Mouse (Mus musculus) MEL (cell line): ENCODE data around the gene Rpl7a. TPM values are rescaled to one million over a fixed set of nuclear protein-coding genes. Genes with fewer than 3 reads are reported as not detected.

Source experiments
- DNase-seq: peaks from one replicate; pipeline ENCODE4 v3.0.0; 2011; ENCODE audit warnings: low read depth, low spot score
- H3K27ac ChIP-seq: 2 replicates; pipeline ENCODE4 v1.5.1; 2012; ENCODE audit warnings: low read depth, mild to moderate bottlenecking, control low read depth, low read length, moderate library complexity; ENCODE audit not compliant: control insufficient read depth
- H3K27me3 ChIP-seq, 2 experiments: fragments of 150-350 bp in 1 of 2; sonication (generic) in 1 of 2; 2 replicates each; pipeline ENCODE4 v1.6.1; 2012; ENCODE audit warnings: low read length in 2 of 2, mild to moderate bottlenecking in 2 of 2, improper control_type of control experiment in 1 of 2, moderate library complexity in 1 of 2; ENCODE audit not compliant: insufficient read depth in 2 of 2, control insufficient read depth in 1 of 2
- H3K36me3 ChIP-seq, 2 experiments: 2 replicates each; pipeline ENCODE4 v1.6.1; 2012 to 2014; ENCODE audit warnings: low read length in 2 of 2, improper control_type of control experiment in 1 of 2, inconsistent platforms in 1 of 2, mild to moderate bottlenecking in 1 of 2; ENCODE audit not compliant: insufficient read depth in 2 of 2, control insufficient read depth in 1 of 2
- H3K4me1 ChIP-seq, 2 experiments: fragments of 150-350 bp in 1 of 2; sonication (generic) in 1 of 2; 2 replicates each; pipeline ENCODE4 v1.6.1; 2012; ENCODE audit warnings: low read length in 2 of 2, improper control_type of control experiment in 1 of 2, mild to moderate bottlenecking in 1 of 2; ENCODE audit not compliant: insufficient read depth in 2 of 2, control insufficient read depth in 1 of 2
- H3K4me3 ChIP-seq, 2 experiments: fragments of 150-350 bp in 1 of 2; sonication (generic) in 1 of 2; 2 replicates each; pipeline ENCODE4 v1.5.1; 2012; ENCODE audit warnings: low read depth in 2 of 2, low read length in 2 of 2, mild to moderate bottlenecking in 2 of 2, moderate library complexity in 2 of 2, control low read depth in 1 of 2, improper control_type of control experiment in 1 of 2; ENCODE audit not compliant: control insufficient read depth in 1 of 2, insufficient read depth in 1 of 2
- H3K79me2 ChIP-seq: 2 replicates; pipeline ENCODE4 v1.6.1; 2012; ENCODE audit warnings: mild to moderate bottlenecking, low read length, moderate library complexity; ENCODE audit not compliant: control insufficient read depth, poor library complexity, insufficient read depth
- H3K9ac ChIP-seq: 2 replicates; pipeline ENCODE4 v1.6.1; 2012; ENCODE audit warnings: low read depth, mild to moderate bottlenecking, control low read depth, low read length, moderate library complexity; ENCODE audit not compliant: control insufficient read depth, poor library complexity, severe bottlenecking
- H3K9me3 ChIP-seq: fragments of 150-350 bp; sonication (generic); replicated peaks from 2 replicates; pipeline ENCODE4 v1.6.1; 2012; ENCODE audit warnings: mild to moderate bottlenecking, low read length, improper control_type of control experiment, moderate library complexity; ENCODE audit not compliant: insufficient read depth
- BHLHE40 ChIP-seq: IDR thresholded peaks from 2 replicates; pipeline ENCODE4 v1.6.1; 2012; ENCODE audit warnings: low read depth, mild to moderate bottlenecking, inconsistent platforms, low read length, improper control_type of control experiment, borderline replicate concordance
- CHD1 ChIP-seq: IDR thresholded peaks from 2 replicates; pipeline ENCODE4 v1.6.1; 2012; ENCODE audit warnings: low read depth, mild to moderate bottlenecking, inconsistent platforms, low read length, improper control_type of control experiment
- EP300 ChIP-seq, 2 experiments: IDR thresholded peaks; 2 replicates each; pipeline ENCODE4 v1.6.1; 2011; ENCODE audit warnings: improper control_type of control experiment in 2 of 2, low read length in 2 of 2, low read depth in 1 of 2, mild to moderate bottlenecking in 1 of 2
- ETS1 ChIP-seq: IDR thresholded peaks from 2 replicates; pipeline ENCODE4 v1.6.1; 2012; ENCODE audit warnings: low read depth, mild to moderate bottlenecking, inconsistent platforms, low read length, improper control_type of control experiment, moderate library complexity
- GATA1 ChIP-seq: IDR thresholded peaks from 2 replicates; pipeline ENCODE4 v1.6.1; 2011; ENCODE audit warnings: low read depth, low read length, improper control_type of control experiment
- HCFC1 ChIP-seq: IDR thresholded peaks from 2 replicates; pipeline ENCODE4 v1.6.1; 2012; ENCODE audit warnings: low read depth, mild to moderate bottlenecking, inconsistent platforms, low read length, improper control_type of control experiment, moderate library complexity
- JUND ChIP-seq: IDR thresholded peaks from 2 replicates; pipeline ENCODE4 v1.6.1; 2011; ENCODE audit warnings: low read depth, mild to moderate bottlenecking, improper control_type of control experiment, low read length
- KAT2A ChIP-seq: conservative IDR thresholded peaks from 2 replicates; pipeline ENCODE4 v1.6.1; 2012; ENCODE audit warnings: low read depth, low read length, improper control_type of control experiment, inconsistent platforms
- MAX ChIP-seq: IDR thresholded peaks from 2 replicates; pipeline ENCODE4 v1.6.1; 2011; ENCODE audit warnings: low read length, improper control_type of control experiment
- MEF2A ChIP-seq: IDR thresholded peaks from 2 replicates; pipeline ENCODE4 v1.6.1; 2014; ENCODE audit warnings: low read depth, mild to moderate bottlenecking, inconsistent platforms, low read length, improper control_type of control experiment; ENCODE audit not compliant: poor library complexity, insufficient replicate concordance, severe bottlenecking; ENCODE audit errors: extremely low read depth
- MXI1 ChIP-seq: IDR thresholded peaks from 2 replicates; pipeline ENCODE4 v1.6.1; 2011; ENCODE audit warnings: mild to moderate bottlenecking, low read depth, low read length, improper control_type of control experiment
- MYB ChIP-seq: IDR thresholded peaks from 2 replicates; pipeline ENCODE4 v1.6.1; 2011; ENCODE audit warnings: mild to moderate bottlenecking, low read depth, low read length, improper control_type of control experiment
- NELFE ChIP-seq: IDR thresholded peaks from 2 replicates; pipeline ENCODE4 v1.6.1; 2011; ENCODE audit warnings: low read depth, low read length, improper control_type of control experiment
- NRF1 ChIP-seq: IDR thresholded peaks from 2 replicates; pipeline ENCODE4 v1.6.1; 2014; ENCODE audit warnings: low read depth, mild to moderate bottlenecking, inconsistent platforms, low read length, improper control_type of control experiment, moderate library complexity; ENCODE audit not compliant: poor library complexity, insufficient read depth, severe bottlenecking
- POLR2A ChIP-seq, 2 experiments: IDR thresholded peaks; 2 replicates each; pipeline ENCODE4 v1.6.1; 2011 to 2012; ENCODE audit warnings: low read length in 2 of 2, mild to moderate bottlenecking in 2 of 2, control low read depth in 1 of 2, improper control_type of control experiment in 1 of 2, low read depth in 1 of 2, moderate library complexity in 1 of 2; ENCODE audit not compliant: control insufficient read depth in 1 of 2, insufficient read depth in 1 of 2, poor library complexity in 1 of 2
- POLR2AphosphoS2 ChIP-seq: IDR thresholded peaks from 2 replicates; pipeline ENCODE4 v1.6.1; 2011; ENCODE audit warnings: low read length, improper control_type of control experiment
- POLR2AphosphoS5 ChIP-seq: IDR thresholded peaks from 2 replicates; pipeline ENCODE4 v1.6.1; 2012; ENCODE audit warnings: low read depth, borderline replicate concordance, mild to moderate bottlenecking, inconsistent platforms, low read length, moderate library complexity, mixed read lengths
- RAD21 ChIP-seq: IDR thresholded peaks from 2 replicates; pipeline ENCODE4 v1.6.1; 2011; ENCODE audit warnings: mild to moderate bottlenecking, low read depth, low read length, improper control_type of control experiment
- RCOR1 ChIP-seq: IDR thresholded peaks from 2 replicates; pipeline ENCODE4 v1.6.1; 2012; ENCODE audit warnings: low read depth, mild to moderate bottlenecking, inconsistent platforms, low read length, improper control_type of control experiment
- SIN3A ChIP-seq: IDR thresholded peaks from 2 replicates; pipeline ENCODE4 v1.6.1; 2012; ENCODE audit warnings: low read length, improper control_type of control experiment, inconsistent platforms
- SMC3 ChIP-seq: IDR thresholded peaks from 2 replicates; pipeline ENCODE4 v1.6.1; 2011; ENCODE audit warnings: low read depth, low read length, improper control_type of control experiment
- TAL1 ChIP-seq: IDR thresholded peaks from 2 replicates; pipeline ENCODE4 v1.6.1; 2012; ENCODE audit warnings: mild to moderate bottlenecking, inconsistent platforms, low read length, moderate library complexity, mixed read lengths
- TBP ChIP-seq: IDR thresholded peaks from 2 replicates; pipeline ENCODE4 v1.8.0; 2011; ENCODE audit warnings: low read depth, low read length, improper control_type of control experiment
- UBTF ChIP-seq: IDR thresholded peaks from 2 replicates; pipeline ENCODE4 v1.6.1; 2012; ENCODE audit warnings: low read depth, mild to moderate bottlenecking, inconsistent platforms, low read length, improper control_type of control experiment, moderate library complexity, borderline replicate concordance; ENCODE audit not compliant: insufficient read depth
- ZKSCAN1 ChIP-seq: IDR thresholded peaks from 2 replicates; pipeline ENCODE4 v1.6.1; 2012; ENCODE audit warnings: low read depth, mild to moderate bottlenecking, inconsistent platforms, low read length, improper control_type of control experiment, moderate library complexity
- ZMIZ1 ChIP-seq: IDR thresholded peaks from 2 replicates; pipeline ENCODE4 v1.6.1; 2012; ENCODE audit warnings: low read depth, mild to moderate bottlenecking, inconsistent platforms, low read length, improper control_type of control experiment, moderate library complexity
- ZNF384 ChIP-seq: IDR thresholded peaks from 2 replicates; pipeline ENCODE4 v1.6.1; 2012; ENCODE audit warnings: low read depth, mild to moderate bottlenecking, inconsistent platforms, low read length, improper control_type of control experiment
- polyA plus RNA-seq, 2 experiments: library from polyadenylated mRNA; stranded (reverse) in 1 of 2; unstranded in 1 of 2; fragments of >175 nt in 1 of 2; fragments of >200 nt in 1 of 2; gene quantifications; 2 replicates each; pipeline versions ENCODE4 v1.2.1 to v1.2.4; 2012; ENCODE audit warnings: low replicate concordance in 2 of 2, low read depth in 1 of 2; ENCODE audit not compliant: insufficient read length in 2 of 2, insufficient read depth in 1 of 2, missing spikeins in 1 of 2
- total RNA-seq: library from RNA; depleted of rRNA; stranded (reverse); fragments of 300-350 nt; gene quantifications from 2 replicates; pipeline ENCODE4 v1.2.3, GENCODE M21; 2012

The Rpl7a gene
- total and polyA plus RNA-seq, 3 experiments, result 1,526 to 3,335 TPM; not detected in 1

GRCm38 (mm10) chr2:26936425-26936824, 25.9 kb downstream of the Rpl7a start (continued):
- peak; percentile 28 to 32; a peak in 1 of 4 replicates for TF ChIP-seq EP300 (IDR thresholded peaks at IDR 0.05; ENCODE audit: low read depth in 1 of 2, low read length in 2 of 2)
- TF ChIP-seq, all 39 proteins: peak for 13

DNA sequence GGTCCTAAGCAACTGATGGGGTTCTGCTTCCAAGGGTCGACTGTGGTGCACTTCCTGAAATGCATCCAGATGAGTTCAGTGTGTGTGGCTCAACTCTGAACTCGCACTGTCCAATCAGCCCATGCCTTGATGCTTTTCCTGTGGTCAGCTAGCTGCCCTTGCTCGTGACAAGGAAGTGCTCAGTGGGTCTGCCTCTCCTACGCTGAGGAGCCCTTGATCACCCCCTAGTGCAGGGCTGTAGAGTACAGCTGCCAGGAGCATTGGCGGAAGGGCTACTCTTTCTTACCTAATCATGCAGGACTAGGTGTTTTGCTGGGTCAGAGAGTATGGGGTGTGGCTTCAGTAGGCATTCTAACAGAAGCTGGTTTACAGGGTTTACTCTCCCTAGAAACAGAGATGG, 31.0 kb downstream of the Rpl7a start:
- Histone ChIP-seq H3K27me3 (no peaks in the 10 kb centered on the region; a peak in 1 of 4 replicates), H3K27ac (no peak overlapping the region), H3K9me3 (no peaks in the 10 kb centered on the region), H3K9ac (no peak overlapping the region), H3K79me2 (no peaks in the 10 kb centered on the region), H3K4me1 (no peaks in the 10 kb centered on the region; a peak in 3 of 4 replicates), H3K4me3 (no peak overlapping the region), H3K36me3 (no peaks in the 10 kb centered on the region; a peak in 1 of 4 replicates)
- no peak for DNase-seq
- no peak for TF ChIP-seq UBTF
- no peak for TF ChIP-seq RAD21
- TF ChIP-seq CHD1, result no peak
- no peak for TF ChIP-seq ZMIZ1
- no peak for TF ChIP-seq MYB
- TF ChIP-seq EP300 (IDR thresholded peaks at IDR 0.05; ENCODE audit: low read depth in 1 of 2, low read length in 2 of 2), result no peak
- TF ChIP-seq KAT2A, result no peak
- no peak for TF ChIP-seq RCOR1
- TF ChIP-seq ETS1, result no peak
- TF ChIP-seq SMC3, result no peak
- TF ChIP-seq TAL1, result no peak
- no peak for TF ChIP-seq SIN3A
- no peak for TF ChIP-seq POLR2AphosphoS2
- no peak for TF ChIP-seq JUND
- no peak for TF ChIP-seq MAX
- TF ChIP-seq NRF1, result no peak
- no peak for TF ChIP-seq HCFC1
- TF ChIP-seq TBP, result no peak
- TF ChIP-seq BHLHE40, result no peak

DNA sequence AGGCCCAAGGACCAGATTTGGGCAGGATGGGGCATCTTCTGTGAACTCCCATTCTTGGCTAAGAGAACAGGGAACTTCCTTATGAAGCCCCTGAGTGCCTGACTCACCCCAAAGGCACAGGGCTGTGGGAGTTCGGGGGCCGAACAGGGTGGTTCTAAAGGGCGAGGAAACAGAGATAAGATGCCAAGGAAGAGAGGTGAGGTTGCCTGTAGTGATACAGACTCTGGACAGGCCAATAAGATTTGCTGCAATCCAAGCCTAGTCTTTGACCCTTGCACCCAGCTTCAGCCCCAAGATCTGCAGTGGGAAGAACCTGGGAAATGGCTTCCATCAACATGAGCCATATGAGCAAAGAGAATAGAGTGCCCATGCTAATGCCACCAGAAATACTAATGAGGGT, 32.7 kb downstream of the Rpl7a start:
- TF ChIP-seq NRF1, result no peak
- TF ChIP-seq POLR2A (IDR thresholded peaks at IDR 0.05; ENCODE audit: control insufficient read depth in 1 of 2, insufficient read depth in 1 of 2, low read depth in 1 of 2, low read length in 2 of 2, poor library complexity in 1 of 2), result no peak
- no peak for TF ChIP-seq MXI1
- TF ChIP-seq RCOR1, result no peak
- TF ChIP-seq NELFE, result no peak
- TF ChIP-seq GATA1, result no peak
- TF ChIP-seq POLR2AphosphoS5, result no peak
- TF ChIP-seq KAT2A, result no peak
- TF ChIP-seq ZNF384, result no peak
- no peak for TF ChIP-seq ZKSCAN1
- TF ChIP-seq HCFC1, result no peak
- TF ChIP-seq MYB, result no peak
- no peak for TF ChIP-seq TAL1
- no peak for TF ChIP-seq MAX
- TF ChIP-seq JUND, result no peak
- no peak for TF ChIP-seq CHD1
- TF ChIP-seq POLR2AphosphoS2, result no peak
- no peak for TF ChIP-seq ETS1
- no peak for TF ChIP-seq MEF2A
- TF ChIP-seq, all 39 proteins: peak for 0
- H3K9ac ChIP-seq, result no peak overlapping the region
- no peaks in the 10 kb centered on the region for H3K4me1 ChIP-seq
- no peak overlapping the region for H3K27ac ChIP-seq
- H3K79me2 ChIP-seq, result no peaks in the 10 kb centered on the region
- H3K9me3 ChIP-seq, result no peaks in the 10 kb centered on the region
- no peak for DNase-seq
- H3K4me3 ChIP-seq, result no peak overlapping the region
- no peaks in the 10 kb centered on the region; a peak in 1 of 4 replicates for H3K27me3 ChIP-seq
- H3K36me3 ChIP-seq, result no peaks in the 10 kb centered on the region
